Mouse (Mus musculus) adipocyte (in vitro differentiated cells): ENCODE data around the gene Jam3.

Experiments used
- DNase-seq: peaks from one replicate; pipeline ENCODE4 v3.0.0-alpha.2; 2016; ENCODE audit warnings: low spot score

Gene Jam3

DNA sequence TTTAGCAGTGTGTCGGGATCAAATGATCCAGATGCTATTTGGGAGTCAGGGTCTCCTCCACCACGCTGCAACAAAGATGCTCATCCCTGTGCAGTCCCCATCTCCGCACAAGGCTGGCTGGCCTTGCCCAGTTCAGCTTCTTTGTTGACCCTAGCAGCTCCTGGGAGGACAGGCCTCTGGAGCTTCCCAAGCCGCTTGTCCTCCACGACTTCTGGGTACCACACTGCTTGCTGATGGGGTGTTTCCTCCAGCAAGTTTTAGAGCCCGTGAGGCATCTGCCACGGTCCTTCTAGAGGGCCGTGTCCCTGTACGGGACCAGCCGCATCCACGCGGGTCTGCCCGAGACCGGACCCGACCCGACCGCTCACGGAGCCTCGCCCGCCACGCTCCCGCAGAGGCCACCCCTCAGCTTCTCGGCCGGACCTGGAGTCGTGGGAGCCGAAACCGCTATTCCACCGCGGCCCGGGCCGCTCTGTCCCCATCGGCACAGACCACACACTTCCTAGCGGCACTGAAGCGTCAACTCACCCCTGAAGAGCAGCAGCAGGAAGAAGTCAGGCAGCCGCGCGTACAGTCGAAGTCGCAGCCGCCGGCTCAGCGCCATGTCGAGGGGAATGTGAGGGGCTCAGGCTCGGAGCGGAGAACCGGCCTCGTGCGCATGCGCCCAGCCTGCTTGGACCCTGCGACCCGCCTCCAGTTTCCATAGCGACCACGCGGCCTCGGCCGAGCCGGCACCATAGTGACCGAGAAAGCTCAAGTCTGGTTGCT lies at the start of gene Jam3:
Jam3 (minus strand) TSS at position 659 of the 768 bp plus-strand sequence.
- peak; percentile 60 for DNase-seq

DNA sequence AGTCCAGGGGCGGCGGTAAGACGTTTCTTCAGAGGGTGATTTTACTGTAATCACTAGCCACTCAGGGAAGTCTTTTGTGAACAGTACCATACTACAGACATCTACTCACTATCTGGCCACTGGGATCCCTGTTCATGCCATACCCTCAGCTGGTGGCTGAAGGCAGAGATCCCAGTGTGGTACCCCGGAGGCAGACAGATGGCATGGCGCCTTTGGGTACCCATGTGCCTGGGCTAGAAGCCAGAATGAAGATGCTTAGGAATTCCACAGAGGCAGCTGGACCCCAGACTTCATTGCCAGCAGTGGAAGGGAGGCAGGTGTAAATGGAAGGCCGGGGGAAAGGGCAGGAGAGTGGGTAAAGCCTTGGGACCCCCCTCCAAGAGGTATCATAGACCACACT lies 49.0 kb upstream of the Jam3 start:
- no peak for DNase-seq

- DNase-seq = no peak
Observed at GRCm38 (mm10) chr9:27203134-27203533, 47.9 kb upstream of the Jam3 start.

GRCm38 (mm10) chr9:27201472-27202219 lies 46.4 kb upstream of the Jam3 start:
- DNase-seq = no peak

GRCm38 (mm10) chr9:27193592-27194080 lies 38.4 kb upstream of the Jam3 start:
- DNase-seq = no peak

- DNase-seq = no peak
Observed at GRCm38 (mm10) chr9:27192761-27193591, 37.8 kb upstream of the Jam3 start.

GRCm38 (mm10) chr9:27192001-27192760 lies 37.0 kb upstream of the Jam3 start:
- no peak for DNase-seq

- peak; percentile 79 for DNase-seq
Observed at GRCm38 (mm10) chr9:27191501-27191981, 36.3 kb upstream of the Jam3 start.

- DNase-seq = no peak
Observed at GRCm38 (mm10) chr9:27190461-27190860, 35.2 kb upstream of the Jam3 start.

DNA sequence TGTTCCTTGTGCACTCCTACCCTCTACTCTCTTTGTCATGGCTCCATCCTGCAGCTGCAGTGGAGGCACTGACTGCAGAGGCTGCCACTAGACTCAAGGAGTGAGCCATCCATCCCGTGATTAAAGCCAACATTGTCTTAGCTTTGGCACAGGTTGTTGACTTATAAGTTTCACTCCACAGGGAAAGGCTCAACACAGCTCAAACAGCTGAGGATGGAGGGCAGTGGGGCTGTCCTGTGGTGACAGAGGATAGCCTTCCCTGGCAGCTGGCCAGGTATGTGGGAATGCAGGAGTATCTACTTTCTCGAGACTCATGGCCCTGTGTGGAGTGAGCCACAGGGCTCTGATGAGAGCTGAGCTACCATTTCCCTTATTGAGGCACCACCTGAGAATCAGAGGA lies 34.1 kb upstream of the Jam3 start:
- no peak for DNase-seq

GRCm38 (mm10) chr9:27188677-27189241 lies 33.5 kb upstream of the Jam3 start:
- DNase-seq = no peak

- DNase-seq = no peak
Observed at GRCm38 (mm10) chr9:27185820-27186219, 30.6 kb upstream of the Jam3 start.

- DNase-seq = no peak
Observed at GRCm38 (mm10) chr9:27182087-27182486, 26.9 kb upstream of the Jam3 start.

- DNase-seq = no peak
Observed at GRCm38 (mm10) chr9:27180492-27180891, 25.3 kb upstream of the Jam3 start.

DNA sequence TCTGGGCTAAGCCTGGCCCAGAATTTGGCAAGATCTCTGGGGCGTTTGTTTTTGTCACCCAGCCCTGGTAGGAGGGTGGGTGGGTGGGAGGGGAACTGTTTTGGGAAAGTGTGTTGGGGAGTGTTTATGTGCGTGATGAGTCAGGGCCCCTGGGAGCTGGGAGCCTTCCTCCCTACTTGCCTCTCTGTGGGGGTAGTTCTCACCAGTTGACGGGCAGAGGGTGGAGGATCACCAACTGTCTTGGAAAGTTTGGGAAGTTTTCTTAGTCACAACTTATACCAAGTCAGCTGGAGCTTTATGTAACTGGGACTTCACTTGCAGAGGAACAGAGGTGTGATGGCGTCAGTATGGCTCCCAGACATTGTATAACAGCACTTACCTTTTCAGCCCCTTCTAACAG lies 23.7 kb upstream of the Jam3 start:
- DNase-seq = no peak

DNA sequence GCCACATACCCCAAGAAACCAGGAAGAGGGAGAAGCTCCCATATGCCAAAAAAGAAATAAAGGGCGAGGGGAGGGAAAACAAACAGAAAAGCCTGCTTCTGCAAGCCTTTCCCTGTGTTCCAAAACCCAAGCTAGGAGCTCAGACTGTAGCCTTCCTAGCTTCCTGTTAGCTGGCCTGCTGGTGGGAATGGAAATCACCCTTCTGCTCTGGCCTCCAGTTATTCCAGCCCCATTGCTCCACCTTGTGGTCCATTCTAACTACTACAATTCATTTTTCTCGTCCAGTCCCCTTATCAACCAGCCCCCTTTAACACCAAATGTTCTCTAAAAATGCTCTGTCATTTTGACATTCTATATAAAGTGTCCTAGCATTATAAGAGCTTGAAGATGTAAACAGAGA lies 20.9 kb upstream of the Jam3 start:
- peak; percentile 69 for DNase-seq

- DNase-seq = no peak
Observed at GRCm38 (mm10) chr9:27175682-27176081, 20.5 kb upstream of the Jam3 start.

- DNase-seq = no peak
Observed at GRCm38 (mm10) chr9:27175241-27175640, 20.0 kb upstream of the Jam3 start.

GRCm38 (mm10) chr9:27174079-27174478 lies 18.9 kb upstream of the Jam3 start:
- DNase-seq = no peak

GRCm38 (mm10) chr9:27173646-27174045 lies 18.4 kb upstream of the Jam3 start:
- DNase-seq = no peak

DNA sequence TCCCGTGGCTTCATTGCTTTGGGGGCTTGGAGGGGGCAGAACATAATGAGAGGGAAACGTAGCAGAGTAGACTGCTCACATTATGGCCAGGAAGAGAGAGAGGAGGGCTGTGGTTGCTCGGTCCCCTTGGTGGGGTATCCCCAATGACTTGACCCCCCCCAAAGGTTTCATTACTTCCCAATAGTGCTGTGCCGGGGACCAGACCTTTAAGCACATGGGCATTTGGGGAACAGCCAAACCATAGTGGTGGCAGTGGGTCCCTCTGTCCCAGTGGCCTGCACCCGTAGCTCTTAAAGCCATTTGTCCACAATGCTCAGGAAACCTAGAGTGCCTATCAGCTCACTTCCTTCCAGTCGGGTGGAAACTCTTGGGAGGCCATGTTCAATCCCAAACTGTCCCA lies 17.6 kb upstream of the Jam3 start:
- DNase-seq = no peak
